Mouse (Mus musculus): Measurements from ENCODE around the gene Ttc8. TPM values are rescaled to one million over a fixed set of nuclear protein-coding genes. Genes with fewer than 3 reads are reported as not detected.

Gene Ttc8
- polyA plus RNA-seq, 1 experiment, result not detected

GRCm38 (mm10) chr12:99030022-99030421, 109.6 kb downstream of the Ttc8 start:
- 23% methylated on average over 1 of the region's 1 CpGs for WGBS
- TF ChIP-seq CTCF (IDR thresholded peaks at IDR 0.05; ENCODE audit: insufficient read depth, low read depth, low read length) (no peak), POLR2A (IDR thresholded peaks at IDR 0.05; ENCODE audit: insufficient read depth, low read depth, low read length) (no peak)

More at GRCm38 (mm10) chr12:99030022-99030421, 109.6 kb downstream of the Ttc8 start:
- Histone ChIP-seq H3K4me1 (ENCODE audit: control insufficient read depth, insufficient read depth, low read length) (peaks cover 11% of the 10 kb centered on the region), H3K4me3 (ENCODE audit: insufficient read depth, low read depth, low read length) (no peak overlapping the region), H3K27ac (ENCODE audit: insufficient read depth, low read depth, low read length) (peak overlapping the region; percentile 83)

Other genes starting within 250 kb of the Ttc8 start
- gene Ptpn21, start 183.2 kb upstream of the Ttc8 start, polyA plus RNA-seq (2012; ENCODE audit: insufficient read depth, insufficient read length, low replicate concordance, missing spikeins), result not detected in 2 replicates
- not detected in 2 replicates for gene Zc3h14, start 173.6 kb upstream of the Ttc8 start, polyA plus RNA-seq (2012; ENCODE audit: insufficient read depth, insufficient read length, low replicate concordance, missing spikeins)
- 613 and 850 TPM in 2 replicates for gene Eml5, start 19.1 kb upstream of the Ttc8 start, polyA plus RNA-seq (2012; ENCODE audit: insufficient read depth, insufficient read length, low replicate concordance, missing spikeins)

All from olfactory bulb, adult 2 months (tissue).